Mouse (Mus musculus): ENCODE measurements around the gene Gm21988.

Gene Gm21988

DNA sequence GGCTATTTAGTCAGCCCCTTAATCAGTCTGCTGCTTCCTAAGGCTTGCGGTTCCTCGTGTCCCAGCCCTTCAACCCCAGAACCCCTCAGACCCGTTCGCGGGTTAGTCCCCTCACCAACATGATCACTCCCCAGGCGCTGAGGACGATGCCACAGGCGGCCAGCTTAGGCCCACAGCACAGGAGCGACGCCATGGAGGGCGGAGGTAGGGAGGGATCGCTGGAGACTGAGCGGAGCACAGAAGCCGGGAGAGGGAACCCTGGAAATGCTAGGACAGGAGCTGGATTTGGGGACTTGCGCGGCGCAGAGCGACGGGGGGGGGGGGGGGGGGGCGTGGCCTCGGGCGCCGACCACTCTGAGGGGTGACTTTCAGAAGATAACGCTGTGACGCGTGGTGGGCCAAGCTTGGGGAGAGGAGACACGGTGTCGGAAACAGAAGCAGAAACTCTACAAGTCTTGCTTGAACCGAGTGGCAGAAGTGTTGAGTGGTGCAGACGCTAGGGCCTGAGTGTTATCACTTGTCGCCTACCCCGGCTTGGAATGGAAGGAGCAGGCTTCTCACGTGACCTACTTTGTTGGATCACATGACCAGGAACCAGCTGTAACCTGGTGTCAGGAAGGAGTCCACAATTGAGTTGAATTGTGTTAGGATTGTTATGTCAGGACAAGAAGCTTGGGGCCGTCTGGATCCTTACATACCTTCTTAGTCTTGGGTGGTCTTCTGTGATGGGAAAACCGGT is at the start of gene Gm21988, which contains the start of gene Rnasek:
Gene Gm21988, minus strand, starts transcription at position 290 of the 739 bp plus-strand sequence.
Gene Rnasek, minus strand, starts transcription at position 302 of the 739 bp plus-strand sequence.
- DNase-seq = peak; percentile 99

DNA sequence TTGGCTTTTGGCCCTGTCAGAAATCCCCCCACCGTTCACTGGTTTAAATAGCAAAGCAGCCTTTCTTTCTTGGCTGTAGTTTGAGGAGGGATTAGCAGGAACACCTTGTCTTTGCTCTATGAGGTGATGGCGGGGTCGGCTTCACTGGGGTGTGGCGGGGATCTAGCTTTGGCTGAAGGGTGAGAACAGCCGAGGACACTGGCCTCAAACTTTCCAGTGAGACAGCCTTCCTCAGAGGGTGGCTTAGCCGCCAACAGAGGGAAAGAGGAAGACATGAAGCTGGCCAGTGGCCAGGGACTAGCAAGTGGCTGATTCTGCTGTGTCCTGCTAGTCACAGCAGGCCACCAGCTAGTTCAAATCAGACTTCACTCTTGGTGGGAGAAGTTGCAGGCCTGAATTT is 49.6 kb upstream of the Gm21988 start:
- peak; percentile 93 for DNase-seq

- no peak for DNase-seq
Measured at GRCm38 (mm10) chr11:70288102-70288501, 48.5 kb upstream of the Gm21988 start.

- no peak for DNase-seq
Measured at GRCm38 (mm10) chr11:70285686-70286085, 46.1 kb upstream of the Gm21988 start.

- no peak for DNase-seq
Measured at GRCm38 (mm10) chr11:70284757-70285156, 45.1 kb upstream of the Gm21988 start.

- peak; percentile 91 for DNase-seq
Measured at GRCm38 (mm10) chr11:70283666-70284065, 44.0 kb upstream of the Gm21988 start.

DNA sequence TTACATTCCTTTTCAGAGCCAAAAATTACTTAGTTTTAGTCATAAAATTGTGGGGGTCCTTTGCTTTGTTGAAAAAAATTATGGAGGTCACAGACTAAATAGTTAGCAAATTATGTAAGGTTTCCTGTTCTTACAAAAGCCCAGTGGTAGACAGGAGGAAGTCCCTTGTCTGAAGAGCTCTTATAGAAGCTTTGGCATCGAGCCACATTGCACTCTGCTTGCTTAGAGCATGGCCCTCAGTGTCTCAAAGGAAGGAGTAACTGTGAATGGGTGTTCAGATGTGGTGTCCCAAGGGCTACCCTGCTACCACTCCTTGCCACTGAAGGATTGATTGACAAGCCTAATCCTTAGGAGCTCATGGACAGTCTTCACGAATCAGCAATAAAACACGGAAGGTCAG is 40.8 kb upstream of the Gm21988 start:
- DNase-seq = peak; percentile 92

GRCm38 (mm10) chr11:70278961-70279360 is 39.3 kb upstream of the Gm21988 start:
- peak; percentile 60 for DNase-seq

DNA sequence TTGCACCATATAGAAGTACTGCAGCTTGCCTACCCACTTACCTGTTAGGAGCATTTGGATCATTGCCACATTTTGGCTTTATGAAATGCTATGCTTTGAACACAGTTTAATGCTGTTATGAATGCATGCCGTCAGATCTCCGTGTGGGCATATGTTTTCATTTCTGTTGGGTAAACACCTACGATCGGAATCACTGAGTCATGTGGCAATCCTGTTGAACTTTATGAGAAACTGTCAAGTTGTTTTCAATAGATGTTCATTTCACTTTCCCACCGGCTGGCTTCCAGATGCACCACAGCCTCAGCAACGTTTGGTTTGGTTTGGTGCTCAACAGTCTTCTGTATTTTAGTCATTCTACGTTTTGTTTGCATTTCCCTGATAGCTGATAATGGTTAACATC is 32.0 kb upstream of the Gm21988 start:
- DNase-seq = no peak

DNA sequence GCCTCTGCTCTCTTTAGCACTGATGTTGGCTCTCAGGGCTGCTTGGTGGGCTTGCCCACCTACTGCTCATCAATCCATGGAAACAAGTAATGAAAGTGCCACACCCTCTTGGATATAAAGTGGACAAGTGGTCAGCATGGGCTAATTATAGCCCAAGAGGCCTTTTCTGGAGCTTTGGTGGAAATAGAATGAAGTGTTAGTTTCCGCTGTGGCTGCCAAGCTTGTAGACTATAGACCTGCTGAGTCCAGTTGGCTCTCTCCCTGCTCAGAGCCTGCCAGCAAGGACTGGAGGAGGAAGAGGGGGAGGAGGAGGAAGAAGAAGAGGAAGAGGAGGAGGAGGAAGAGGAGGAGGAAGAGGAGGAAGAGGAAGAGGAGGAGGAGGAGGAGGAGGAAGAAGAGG is 26.8 kb upstream of the Gm21988 start:
- DNase-seq = peak; percentile 96

GRCm38 (mm10) chr11:70265819-70266218 is 26.2 kb upstream of the Gm21988 start:
- DNase-seq = no peak

DNA sequence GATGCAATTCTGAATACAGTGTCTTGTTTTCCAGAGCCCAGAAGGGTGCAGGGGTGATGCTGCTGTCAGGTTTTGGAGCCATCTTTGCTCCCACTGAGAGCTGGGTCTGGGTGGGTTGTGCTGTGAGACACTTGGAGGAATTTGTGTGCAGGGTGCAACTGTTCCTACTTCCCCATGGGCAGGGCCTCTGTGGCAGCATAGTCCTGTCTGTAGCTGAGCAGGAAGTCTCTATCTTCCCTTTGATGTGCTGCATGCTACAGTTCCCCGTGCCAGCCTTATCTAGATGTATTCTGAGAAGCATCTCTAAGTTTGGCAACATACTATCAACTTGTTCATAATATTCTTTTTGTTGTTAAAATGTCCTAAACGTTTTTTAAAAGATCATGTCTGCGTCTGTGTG is 25.6 kb upstream of the Gm21988 start:
- DNase-seq = no peak

DNA sequence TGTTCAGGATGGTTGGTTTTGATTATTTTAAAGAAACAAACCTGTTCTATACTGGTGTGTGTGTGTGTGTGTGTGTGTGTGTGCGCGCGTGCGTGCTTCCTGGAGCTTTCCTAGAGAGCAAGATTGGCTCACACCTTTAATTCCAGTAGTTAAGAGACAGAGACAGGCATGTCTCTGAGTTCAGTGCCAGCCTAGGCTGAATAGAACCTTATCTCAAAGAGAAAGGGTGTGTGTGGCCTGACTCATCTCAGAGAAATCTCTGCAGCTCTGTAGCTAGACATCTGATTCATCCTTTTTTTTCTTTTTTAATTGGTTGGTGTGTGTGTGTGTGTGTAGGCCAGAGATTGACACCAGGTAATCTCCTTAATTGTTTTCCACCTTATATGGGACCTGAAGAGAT is 19.4 kb upstream of the Gm21988 start:
- no peak for DNase-seq

GRCm38 (mm10) chr11:70254931-70255531 is 15.4 kb upstream of the Gm21988 start, which contains the start of gene Alox12:
TSS of gene Alox12 (minus strand) at chr11:70255353.
- DNase-seq = peak; percentile 96

DNA sequence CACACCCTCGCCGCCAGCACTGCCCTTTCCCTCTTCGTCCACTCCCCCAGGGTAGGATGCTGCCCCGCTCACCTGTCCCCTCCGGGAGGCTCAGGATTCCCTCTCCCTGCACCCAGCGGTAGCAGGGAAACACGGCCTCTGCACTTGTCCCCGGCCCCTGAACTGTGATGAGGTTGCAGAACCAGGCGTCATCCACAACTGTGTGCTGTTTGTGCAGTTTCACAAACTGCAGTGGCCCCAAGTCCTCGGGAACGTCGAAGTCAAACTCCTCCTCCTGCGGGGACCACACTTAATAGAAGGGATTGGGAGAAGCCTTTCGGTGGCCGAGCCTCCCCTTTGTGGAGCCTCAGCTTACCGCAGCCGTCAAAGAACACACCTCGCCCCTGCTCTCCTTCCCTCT is 14.7 kb upstream of the Gm21988 start:
- peak; percentile 86 for DNase-seq

GRCm38 (mm10) chr11:70251853-70252252 is 12.2 kb upstream of the Gm21988 start:
- DNase-seq = peak; percentile 76

DNA sequence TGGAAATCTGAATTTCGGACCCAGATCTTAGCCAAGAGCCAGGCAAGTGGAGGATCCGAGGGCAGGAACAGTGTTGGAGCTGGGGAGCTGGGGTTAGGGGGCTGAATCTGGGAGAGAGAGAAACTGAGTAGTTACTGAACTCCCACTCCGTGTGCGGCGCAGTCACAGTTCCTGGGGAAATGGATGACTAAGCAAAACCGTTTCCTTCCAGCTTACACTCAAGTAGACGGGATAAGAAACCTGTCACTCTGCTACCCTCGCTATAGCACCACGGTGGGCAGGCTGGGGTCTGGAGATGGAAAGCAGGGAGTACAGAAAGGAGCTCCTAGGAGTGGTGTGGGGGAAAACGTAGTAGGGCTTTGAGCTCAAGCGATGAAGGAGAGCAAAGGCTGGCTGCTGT is 10.5 kb upstream of the Gm21988 start:
- peak; percentile 52 for DNase-seq

- DNase-seq = peak; percentile 90
Measured at GRCm38 (mm10) chr11:70247136-70247845, 7.7 kb upstream of the Gm21988 start.

GRCm38 (mm10) chr11:70242591-70242990 is 3.0 kb upstream of the Gm21988 start:
- DNase-seq = peak; percentile 92

GRCm38 (mm10) chr11:70238591-70239440 is 814 bp downstream of the Gm21988 start:
- peak; percentile 95 for DNase-seq

- peak; percentile 100 for DNase-seq
Measured at GRCm38 (mm10) chr11:70237457-70238167, 2.0 kb downstream of the Gm21988 start, which contains the start of gene 0610010K14Rik. TSS of gene 0610010K14Rik (minus strand) at chr11:70237914.

DNA sequence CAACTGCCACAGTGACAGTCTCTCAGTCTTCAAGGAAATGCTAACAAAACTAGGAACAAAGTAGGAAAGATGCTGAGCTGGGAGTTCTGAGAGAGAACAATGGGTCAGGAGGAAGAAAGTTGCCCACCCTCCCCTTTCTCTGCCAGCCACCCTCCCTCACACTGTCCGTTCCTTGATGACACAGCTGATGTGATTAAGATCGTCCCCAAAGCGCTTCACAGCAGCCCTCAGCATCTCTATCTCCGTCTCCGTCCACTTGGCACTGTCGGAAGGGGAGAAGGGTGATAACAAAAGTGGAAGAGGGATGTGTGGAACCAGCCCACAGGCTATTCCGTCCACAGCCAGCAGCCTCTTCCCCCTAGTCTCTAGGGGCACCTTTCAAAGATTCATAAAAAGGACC is 2.9 kb downstream of the Gm21988 start:
- DNase-seq = peak; percentile 95

Data from heart, adult 11 months (tissue).